Mouse (Mus musculus) hindlimb bud, embryonic 11.5 days (tissue): ENCODE data around the gene C1qtnf1.

Experiments used
- DNase-seq: peaks from one replicate; pipeline ENCODE4 v3.0.0-alpha.2; 2012; ENCODE audit warnings: low read depth, low spot score; ENCODE audit errors: extremely low spot score

C1qtnf1 gene

DNA sequence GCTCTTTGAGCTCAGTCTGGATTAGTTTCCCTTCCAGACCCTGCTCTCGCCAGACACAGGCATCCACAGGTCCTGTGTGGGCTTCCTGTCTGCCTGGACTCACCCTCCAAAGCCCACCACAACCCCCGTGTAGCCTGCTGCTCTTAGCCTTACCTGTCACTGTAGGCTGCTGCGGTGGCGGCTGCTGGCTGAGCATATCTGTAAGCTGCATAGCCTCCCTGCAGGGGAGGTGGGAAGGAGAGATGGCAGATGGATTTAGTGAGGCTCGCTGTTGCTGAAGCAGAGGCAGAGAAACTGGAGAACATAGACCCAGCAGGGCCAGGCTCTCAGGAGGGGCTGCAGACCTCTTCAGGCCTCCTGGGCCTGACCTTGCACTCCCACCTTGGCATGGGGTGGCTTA, 67.1 kb downstream of the C1qtnf1 start:
- no peak for DNase-seq

DNA sequence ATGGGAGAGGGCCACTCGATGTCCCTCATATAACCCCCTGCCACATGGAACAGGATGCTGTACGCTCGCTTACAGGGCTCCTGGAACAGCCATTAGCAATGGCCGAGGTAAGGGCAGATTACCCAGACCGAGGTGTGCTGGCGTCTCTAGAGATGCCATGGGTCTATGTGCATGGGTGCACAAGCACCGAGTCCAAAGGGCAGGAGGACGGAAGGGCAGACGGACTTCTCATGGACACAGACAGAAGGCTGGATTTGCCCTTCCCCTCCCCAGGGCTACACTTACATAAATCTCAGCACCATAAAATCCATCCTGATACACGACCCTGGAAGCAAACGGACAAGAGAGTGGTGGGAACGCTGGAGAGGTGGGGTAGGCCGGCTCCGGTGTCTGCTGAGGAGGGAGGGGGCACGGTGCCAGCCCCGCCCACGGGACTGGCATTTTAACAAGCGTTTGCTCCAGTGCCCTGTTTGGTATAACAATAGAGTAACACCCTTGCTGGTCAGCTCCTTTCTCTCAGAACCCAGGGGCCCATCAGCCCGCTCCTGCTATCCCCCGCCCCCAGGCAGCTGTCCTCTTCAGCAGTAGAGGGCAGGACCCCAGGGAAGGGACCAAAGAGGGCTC, 68.2 kb downstream of the C1qtnf1 start:
- DNase-seq: no peak
